Mouse (Mus musculus): ENCODE measurements around the gene Ntn1. TPM values are rescaled to one million over a fixed set of nuclear protein-coding genes. Genes with fewer than 3 reads are reported as not detected.

Ntn1 gene
- polyA plus RNA-seq, 1 experiment = 15.6 TPM

DNA sequence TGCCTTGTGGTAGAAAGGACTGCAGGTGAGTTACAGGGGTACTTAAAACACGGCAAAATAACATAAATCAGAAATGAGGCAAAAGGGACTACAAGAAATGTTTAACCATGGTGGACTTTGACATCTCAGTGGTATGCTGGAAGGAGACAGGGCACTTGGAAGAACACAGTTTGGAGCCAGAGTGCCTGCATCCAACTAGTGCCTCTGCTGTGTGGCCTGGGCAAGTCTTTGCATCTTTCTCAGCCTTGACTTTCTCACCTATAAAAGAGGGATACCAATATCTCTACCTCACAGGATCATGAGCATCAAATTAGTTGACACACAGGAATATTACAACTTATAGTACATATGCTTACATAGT lies 12.0 kb downstream of the Ntn1 start:
- H3ac ChIP-seq (ENCODE audit: control insufficient read depth, insufficient read length) = no peak overlapping the region

DNA sequence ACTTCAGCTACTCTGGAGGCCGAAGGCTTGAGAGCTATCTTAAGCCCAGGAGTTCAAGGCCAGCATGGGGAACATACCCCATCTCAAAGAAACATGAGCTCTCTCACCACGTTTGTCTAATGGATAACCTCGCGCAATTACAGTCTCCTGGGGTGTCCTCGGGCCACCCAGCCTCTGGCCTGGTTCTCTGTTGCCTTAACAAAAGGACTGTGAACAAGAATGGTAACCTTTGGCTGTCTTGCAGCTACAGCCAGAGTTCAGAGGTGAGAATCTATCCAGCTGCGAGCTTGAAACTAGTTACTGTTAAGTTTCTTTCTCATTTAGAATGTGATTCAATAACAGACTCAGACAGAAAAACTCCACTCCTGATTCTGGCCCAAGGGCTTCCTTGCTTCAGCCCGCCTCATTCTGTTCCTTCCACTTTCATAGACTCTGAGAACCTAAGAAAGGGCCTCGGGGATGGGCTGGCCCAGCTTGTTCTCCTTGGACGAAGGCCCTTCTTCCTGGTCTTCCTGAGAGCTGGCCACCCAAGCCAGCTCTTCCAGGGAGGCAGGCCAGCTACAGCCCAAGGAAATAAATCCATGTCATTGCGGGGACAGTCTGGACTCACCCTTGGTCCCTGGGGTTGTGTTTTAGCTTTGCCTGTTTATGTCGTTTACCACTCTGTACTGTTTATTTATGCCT lies 12.5 kb downstream of the Ntn1 start:
- peak overlapping the region; percentile 47 for H3K4me3 ChIP-seq

More for the DNA sequence above, 12.0 kb downstream of the Ntn1 start:
- Histone ChIP-seq H3K27me3 (ENCODE audit: control insufficient read depth, insufficient read depth, insufficient read length) (no peaks in the 10 kb centered on the region), H3K36me3 (ENCODE audit: control insufficient read depth, insufficient read depth) (no peaks in the 10 kb centered on the region), H3K4me3 (no peak overlapping the region), H3K4me2 (ENCODE audit: low read depth) (no peak overlapping the region), H3K79me2 (ENCODE audit: control insufficient read depth, insufficient read depth) (no peaks in the 10 kb centered on the region)
- TF ChIP-seq E2F4 (IDR thresholded peaks at IDR 0.05; ENCODE audit: insufficient read depth) (no peak), MYOG (IDR thresholded peaks at IDR 0.05; ENCODE audit: control insufficient read depth in 1 of 3, insufficient read depth in 1 of 3, insufficient read length in 2 of 3, low read depth in 2 of 3) (no peak), MYOD1 (IDR thresholded peaks at IDR 0.05; ENCODE audit: control insufficient read depth in 1 of 3, insufficient read length in 2 of 3, low read depth in 2 of 3) (no peak), CEBPB (IDR thresholded peaks at IDR 0.05; ENCODE audit: insufficient read depth, poor library complexity, severe bottlenecking) (no peak), POLR2A (IDR thresholded peaks at IDR 0.05; ENCODE audit: insufficient read length, low read depth) (no peak), REST (IDR thresholded peaks at IDR 0.05; ENCODE audit: insufficient read depth, insufficient read length) (no peak), SRF (IDR thresholded peaks at IDR 0.05; ENCODE audit: control insufficient read depth, insufficient read length, low read depth) (no peak), TCF3 (IDR thresholded peaks at IDR 0.05; ENCODE audit: insufficient read length, low read depth) (no peak), POLR2AphosphoS2 (IDR thresholded peaks at IDR 0.05; ENCODE audit: insufficient read length, low read depth) (no peak), TCF12 (IDR thresholded peaks at IDR 0.05; ENCODE audit: insufficient read depth, poor library complexity, severe bottlenecking) (no peak), USF1 (IDR thresholded peaks at IDR 0.05; ENCODE audit: low read depth) (no peak), MAX (IDR thresholded peaks at IDR 0.05; ENCODE audit: low read depth) (no peak)

DNA sequence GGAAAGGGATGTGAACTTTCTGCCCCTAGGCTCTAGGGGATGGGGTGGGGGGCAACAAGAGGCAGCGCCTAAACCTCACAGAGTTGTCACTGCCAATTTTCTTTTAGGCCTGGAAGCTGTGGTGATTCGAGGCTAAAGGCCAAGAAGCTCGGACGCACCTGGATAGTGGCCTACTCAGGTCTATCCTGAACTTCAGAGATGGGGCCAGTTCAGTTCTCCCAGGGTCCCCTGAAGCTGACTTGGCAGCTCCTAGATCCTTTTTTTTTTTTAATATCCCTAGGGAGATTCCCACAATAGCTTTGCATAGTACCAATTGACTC lies 13.2 kb downstream of the Ntn1 start:
- Histone ChIP-seq H3K4me2 (ENCODE audit: low read depth) (peak overlapping the region; percentile 73), H3K36me3 (ENCODE audit: control insufficient read depth, insufficient read depth) (no peaks in the 10 kb centered on the region), H3K79me2 (ENCODE audit: control insufficient read depth, insufficient read depth) (peaks cover 4% of the 10 kb centered on the region), H3ac (ENCODE audit: control insufficient read depth, insufficient read length) (peak overlapping the region; percentile 75), H3K27me3 (ENCODE audit: control insufficient read depth, insufficient read depth, insufficient read length) (no peaks in the 10 kb centered on the region), H3K4me3 (peak overlapping the region; percentile 47)
- TF ChIP-seq REST (IDR thresholded peaks at IDR 0.05; ENCODE audit: insufficient read depth, insufficient read length) (no peak), USF1 (IDR thresholded peaks at IDR 0.05; ENCODE audit: low read depth) (no peak), TCF3 (IDR thresholded peaks at IDR 0.05; ENCODE audit: insufficient read length, low read depth) (no peak), POLR2AphosphoS2 (IDR thresholded peaks at IDR 0.05; ENCODE audit: insufficient read length, low read depth) (no peak), SRF (IDR thresholded peaks at IDR 0.05; ENCODE audit: control insufficient read depth, insufficient read length, low read depth) (no peak), E2F4 (IDR thresholded peaks at IDR 0.05; ENCODE audit: insufficient read depth) (no peak), MYOG (IDR thresholded peaks at IDR 0.05; ENCODE audit: control insufficient read depth in 1 of 3, insufficient read depth in 1 of 3, insufficient read length in 2 of 3, low read depth in 2 of 3) (no peak), CEBPB (IDR thresholded peaks at IDR 0.05; ENCODE audit: insufficient read depth, poor library complexity, severe bottlenecking) (no peak), TCF12 (IDR thresholded peaks at IDR 0.05; ENCODE audit: insufficient read depth, poor library complexity, severe bottlenecking) (no peak), MYOD1 (IDR thresholded peaks at IDR 0.05; ENCODE audit: control insufficient read depth in 1 of 3, insufficient read length in 2 of 3, low read depth in 2 of 3) (no peak), POLR2A (IDR thresholded peaks at IDR 0.05; ENCODE audit: insufficient read length, low read depth) (no peak), MAX (IDR thresholded peaks at IDR 0.05; ENCODE audit: low read depth) (no peak)

More for the DNA sequence above, 12.5 kb downstream of the Ntn1 start:
- Histone ChIP-seq H3K79me2 (ENCODE audit: control insufficient read depth, insufficient read depth) (peaks cover 3% of the 10 kb centered on the region), H3ac (ENCODE audit: control insufficient read depth, insufficient read length) (no peak overlapping the region), H3K27me3 (ENCODE audit: control insufficient read depth, insufficient read depth, insufficient read length) (no peaks in the 10 kb centered on the region), H3K36me3 (ENCODE audit: control insufficient read depth, insufficient read depth) (no peaks in the 10 kb centered on the region), H3K4me2 (ENCODE audit: low read depth) (no peak overlapping the region)
- no peak for TF ChIP-seq USF1 (IDR thresholded peaks at IDR 0.05; ENCODE audit: low read depth)
- no peak for TF ChIP-seq REST (IDR thresholded peaks at IDR 0.05; ENCODE audit: insufficient read depth, insufficient read length)
- TF ChIP-seq SRF (IDR thresholded peaks at IDR 0.05; ENCODE audit: control insufficient read depth, insufficient read length, low read depth) = no peak

DNA sequence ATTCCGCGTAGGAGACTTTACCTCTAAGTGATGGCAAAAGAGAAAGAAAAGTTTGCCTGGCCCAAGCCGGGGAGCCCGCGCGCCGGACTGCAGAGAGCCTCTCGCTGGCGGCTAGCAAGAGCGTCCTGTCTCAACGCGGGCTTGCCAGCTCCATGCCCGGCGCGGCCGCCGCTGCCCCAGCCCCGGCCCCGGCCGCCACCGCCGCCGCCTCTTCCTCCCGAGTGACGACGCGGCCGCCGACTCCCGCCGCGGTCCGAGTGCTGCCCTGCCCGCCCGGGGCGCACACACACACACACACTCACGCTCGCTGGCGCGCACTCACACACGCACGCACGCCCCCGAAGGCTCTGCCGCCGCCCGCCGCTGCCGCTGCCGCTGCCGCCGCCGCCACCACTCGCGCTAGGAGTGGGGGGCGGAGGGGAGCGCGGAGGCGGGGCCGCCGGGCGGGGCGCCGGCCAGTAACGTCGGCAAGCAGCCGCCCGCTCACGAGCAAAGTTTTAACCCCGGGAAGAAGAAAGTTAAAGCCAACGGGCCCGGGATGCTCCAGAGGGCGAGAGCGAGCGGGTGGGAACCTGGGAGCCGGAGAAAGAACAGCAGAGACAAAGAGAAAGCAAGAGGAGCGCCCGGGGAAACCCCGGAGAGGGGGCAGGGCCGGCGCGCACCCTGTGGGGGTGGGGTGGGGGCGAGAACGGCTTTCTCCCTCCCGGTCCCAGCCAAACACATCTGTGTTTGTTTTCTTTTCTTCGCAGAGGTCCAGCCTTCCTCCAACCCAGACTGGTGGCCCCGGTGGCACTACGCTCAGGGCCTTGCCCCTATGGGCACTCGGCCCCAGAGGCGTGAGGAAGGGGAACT lies 13.8 kb downstream of the Ntn1 start:
- Histone ChIP-seq H3K36me3 (ENCODE audit: control insufficient read depth, insufficient read depth) (no peaks in the 10 kb centered on the region), H3K27me3 (ENCODE audit: control insufficient read depth, insufficient read depth, insufficient read length) (no peaks in the 10 kb centered on the region)
- TF ChIP-seq POLR2A (IDR thresholded peaks at IDR 0.05; ENCODE audit: insufficient read length, low read depth) (peak; percentile 79), USF1 (IDR thresholded peaks at IDR 0.05; ENCODE audit: low read depth) (no peak), E2F4 (IDR thresholded peaks at IDR 0.05; ENCODE audit: insufficient read depth) (no peak), MYOG (IDR thresholded peaks at IDR 0.05; ENCODE audit: control insufficient read depth in 1 of 3, insufficient read depth in 1 of 3, insufficient read length in 2 of 3, low read depth in 2 of 3) (peak in 2 of 3 experiments; percentile 15 to 48), MYOD1 (IDR thresholded peaks at IDR 0.05; ENCODE audit: control insufficient read depth in 1 of 3, insufficient read length in 2 of 3, low read depth in 2 of 3) (peak in 1 of 3 experiments; percentile 61), TCF3 (IDR thresholded peaks at IDR 0.05; ENCODE audit: insufficient read length, low read depth) (peak; percentile 17), POLR2AphosphoS2 (IDR thresholded peaks at IDR 0.05; ENCODE audit: insufficient read length, low read depth) (peak; percentile 32), MAX (IDR thresholded peaks at IDR 0.05; ENCODE audit: low read depth) (no peak)

More for the DNA sequence above, 13.8 kb downstream of the Ntn1 start:
- peak overlapping the region; percentile 73 for H3K4me2 ChIP-seq (ENCODE audit: low read depth)
- H3ac ChIP-seq (ENCODE audit: control insufficient read depth, insufficient read length) = peak overlapping the region; percentile 75
- peaks cover 4% of the 10 kb centered on the region for H3K79me2 ChIP-seq (ENCODE audit: control insufficient read depth, insufficient read depth)
- H3K4me3 ChIP-seq = peak overlapping the region; percentile 47

Measured in myocyte (in vitro differentiated cells).